Mouse (Mus musculus): Measurements from ENCODE around the gene Mtch1.

The Mtch1 gene

DNA sequence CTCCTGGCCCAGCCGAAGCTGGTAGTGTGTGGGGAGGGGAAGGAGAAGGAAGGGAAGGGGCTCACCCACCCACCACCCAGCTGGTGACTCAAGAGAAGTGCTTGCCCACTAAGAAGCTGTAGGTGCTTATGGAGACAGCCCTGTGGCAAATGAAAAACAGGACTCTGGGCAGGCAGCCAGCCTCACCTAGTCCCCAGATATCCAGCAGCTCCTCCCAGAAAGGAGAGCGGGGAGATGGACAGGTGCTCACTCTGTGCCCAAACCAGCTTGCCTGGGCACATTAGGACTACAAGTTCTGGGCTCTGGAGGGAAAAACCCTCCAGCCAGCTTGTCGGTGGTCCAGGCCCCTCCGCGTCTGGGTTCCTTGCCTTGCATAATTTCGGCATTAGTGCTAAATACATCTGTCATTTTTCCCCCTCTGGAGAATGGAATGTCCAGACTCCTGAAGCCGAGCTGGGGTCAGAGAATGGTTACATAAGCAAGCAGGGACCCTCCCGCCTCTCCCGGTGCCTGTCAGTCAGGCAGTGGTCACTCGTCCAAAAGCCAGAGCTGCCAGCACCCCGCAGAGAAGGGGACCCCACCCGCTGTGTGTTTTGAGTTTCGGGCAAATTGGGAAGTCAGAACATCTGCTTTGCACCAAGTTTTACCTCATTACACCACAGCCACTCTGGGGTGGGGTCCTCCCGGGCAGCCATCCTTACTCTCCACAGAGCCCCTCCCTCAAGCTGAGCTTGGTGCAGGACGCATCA, 42.5 kb downstream of the Mtch1 start:
- peak in 1 of 2 experiments; percentile 61 for DNase-seq

DNA sequence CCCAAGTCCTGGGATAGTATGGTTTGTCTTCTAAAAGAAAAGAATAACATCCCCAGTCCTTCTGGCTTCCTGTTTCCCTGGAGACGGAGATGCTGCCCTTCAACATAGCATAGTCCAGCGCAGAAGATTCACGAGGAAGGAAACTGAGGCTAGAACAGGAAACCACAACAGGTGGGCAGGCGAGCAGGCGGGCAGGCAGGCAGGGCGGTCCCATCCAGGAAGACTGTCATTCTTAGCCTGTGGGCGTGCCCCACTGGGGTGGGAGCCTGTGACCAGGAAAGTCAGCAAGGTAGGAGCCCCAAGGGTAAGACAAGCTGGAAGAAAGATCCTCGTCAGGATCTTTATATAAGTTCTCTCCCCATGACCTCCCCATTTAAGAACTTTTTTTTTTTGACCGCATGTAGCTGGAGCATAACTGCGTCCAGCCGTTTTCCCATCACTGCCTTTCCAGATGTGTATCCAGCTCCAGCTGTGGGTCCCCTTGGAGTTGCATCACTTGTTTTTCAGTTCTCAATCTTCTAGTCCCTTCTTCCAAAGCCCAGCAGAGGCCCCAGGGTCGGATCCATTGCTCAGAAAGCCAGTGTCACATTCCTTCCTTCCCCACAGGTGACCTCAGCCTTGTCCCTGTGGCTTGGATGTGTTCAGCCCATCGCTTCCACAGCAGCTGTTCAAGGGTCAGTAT, 43.2 kb downstream of the Mtch1 start:
- DNase-seq, result peak in 1 of 2 experiments; percentile 31

DNA sequence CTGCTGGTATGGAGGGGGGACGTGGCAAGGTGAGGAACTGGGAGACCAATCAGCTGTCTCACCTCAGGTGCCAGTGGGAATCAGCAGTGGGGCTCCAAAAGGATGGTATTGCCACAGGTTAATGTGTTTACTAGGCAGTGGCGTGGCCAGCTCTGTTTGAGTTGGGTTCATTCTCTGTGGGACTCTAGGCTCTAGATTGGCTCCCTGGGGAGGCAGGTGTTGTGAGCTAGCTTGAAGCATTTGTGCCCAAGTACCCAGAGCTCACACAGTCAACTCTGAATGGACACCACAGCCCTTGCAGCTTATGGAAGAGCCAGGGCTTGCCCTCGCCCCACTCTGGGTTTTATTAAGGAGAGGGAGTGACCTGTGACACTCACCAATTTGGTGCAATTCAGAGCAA, 43.9 kb downstream of the Mtch1 start:
- DNase-seq, result no peak

DNA sequence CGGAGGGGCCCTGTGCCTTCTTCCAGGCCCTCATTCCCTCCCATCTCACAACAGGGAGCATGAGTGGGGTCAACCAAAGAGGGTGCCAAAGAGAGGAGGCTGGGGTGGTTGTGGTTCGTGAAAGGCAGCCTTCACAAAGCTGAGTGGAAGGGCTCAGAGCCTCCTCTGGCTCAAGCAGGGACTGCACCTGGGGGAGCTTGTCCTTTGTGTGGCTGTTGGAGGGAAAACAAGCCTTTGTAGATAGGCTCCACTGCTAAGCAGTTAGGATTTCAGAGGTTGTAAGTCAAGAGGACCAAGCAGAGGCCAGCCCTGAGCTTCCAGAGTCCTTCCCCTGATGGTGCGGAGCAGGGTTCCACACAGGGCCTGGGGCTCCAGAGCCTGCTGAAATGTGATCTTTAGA, 44.6 kb downstream of the Mtch1 start:
- peak in 1 of 2 experiments; percentile 74 for DNase-seq

DNA sequence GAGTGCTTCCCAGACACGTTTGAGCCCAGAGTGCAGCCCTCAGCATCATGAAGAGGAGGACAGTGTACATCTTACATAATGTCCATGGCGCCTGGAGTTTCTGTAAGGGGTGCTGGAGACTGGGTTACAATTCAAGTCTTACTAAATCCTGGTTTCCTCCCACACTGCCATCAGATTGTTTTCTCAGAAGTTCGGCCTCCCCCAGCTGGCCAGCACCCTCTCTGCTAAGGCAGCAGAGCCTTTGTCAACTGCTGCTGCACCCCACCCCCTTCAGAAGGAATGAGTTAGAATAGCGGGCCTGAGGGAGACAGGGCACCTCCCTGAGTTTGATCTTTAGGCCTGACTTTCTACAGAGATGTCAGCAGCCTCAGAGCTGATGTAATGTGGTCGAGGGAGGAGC, 45.6 kb downstream of the Mtch1 start:
- peak in 1 of 2 experiments; percentile 72 for DNase-seq

DNA sequence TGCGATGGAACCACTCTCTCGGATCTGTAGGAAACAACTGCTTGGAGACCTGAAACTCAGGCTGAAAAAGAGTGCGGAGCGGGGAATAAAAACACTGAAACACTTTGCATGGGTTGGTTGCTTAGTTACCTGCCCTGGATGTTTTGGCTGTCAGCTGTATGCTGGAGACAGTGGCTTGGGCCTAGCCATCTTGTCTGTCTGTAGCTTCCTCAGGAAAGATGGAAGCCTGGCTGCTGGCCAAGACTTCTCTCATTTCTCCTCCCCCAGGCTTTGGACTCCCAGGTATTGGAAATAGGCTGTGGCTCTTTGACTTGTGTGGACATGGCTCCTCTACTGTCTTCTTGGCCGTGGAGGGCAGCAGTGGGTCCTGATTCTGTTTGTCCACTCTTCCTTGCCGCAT, 46.3 kb downstream of the Mtch1 start:
- DNase-seq, result peak in 1 of 2 experiments; percentile 41

DNA sequence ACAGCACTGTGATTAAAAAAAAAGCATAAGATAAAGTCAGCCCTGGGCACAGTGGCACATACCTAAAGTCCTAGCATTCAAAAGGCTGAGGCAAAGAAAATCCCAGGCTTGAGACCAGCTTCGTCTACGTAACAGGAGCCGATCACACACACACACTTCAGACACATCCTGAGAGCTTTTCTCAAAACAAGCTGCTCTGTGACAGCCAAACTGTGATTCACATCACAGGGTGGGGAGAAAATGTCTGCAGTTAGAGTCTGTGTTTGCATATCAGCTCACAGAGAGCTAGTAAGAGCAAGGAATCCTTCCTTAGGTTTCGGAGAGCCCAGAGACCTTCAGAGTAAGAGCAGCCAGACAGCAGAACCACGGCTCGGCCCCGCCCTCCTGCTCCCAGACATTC, 46.8 kb downstream of the Mtch1 start:
- DNase-seq, result no peak

DNA sequence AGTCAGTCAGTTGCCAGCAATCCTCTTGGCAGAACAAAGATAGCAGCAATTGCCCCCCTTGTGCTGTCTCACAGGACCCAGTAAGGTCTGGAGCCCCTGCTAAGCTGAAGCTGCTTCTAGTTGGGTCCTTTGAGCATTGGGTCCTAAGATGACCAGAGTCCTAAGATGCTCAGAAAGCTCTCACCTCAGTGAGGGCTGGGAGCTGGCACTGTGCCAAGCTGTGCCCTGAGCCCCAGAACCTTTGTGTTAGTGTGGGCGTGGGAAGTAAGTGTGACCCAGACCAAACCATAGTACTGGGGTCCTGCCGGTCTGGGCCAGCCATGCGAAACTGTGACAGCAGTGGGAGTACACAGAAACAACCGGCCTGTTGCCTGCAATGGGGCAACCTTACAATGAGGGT, 48.5 kb downstream of the Mtch1 start:
- peak; percentile 56 to 67 for DNase-seq

DNA sequence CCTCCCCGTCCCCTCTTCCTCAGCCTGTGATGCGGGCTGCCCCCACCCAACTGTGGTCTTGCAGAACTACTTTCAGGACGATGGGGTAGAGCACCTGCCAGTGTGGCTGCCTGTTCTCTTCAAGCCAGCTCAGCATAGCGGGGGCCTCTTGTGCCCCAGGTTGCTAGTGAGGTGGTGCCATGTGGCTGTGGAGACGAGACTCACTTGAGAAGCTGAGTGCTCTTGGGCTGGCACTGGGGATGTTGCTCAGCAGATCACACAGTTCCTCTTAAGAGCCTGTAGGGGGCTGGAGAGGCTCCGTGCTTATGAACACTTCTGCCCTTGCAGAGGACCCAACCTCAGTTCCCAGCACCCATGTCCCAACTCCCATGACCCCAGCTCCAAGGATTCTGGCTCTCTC, 49.9 kb downstream of the Mtch1 start:
- DNase-seq, result peak in 1 of 2 experiments; percentile 36

DNA sequence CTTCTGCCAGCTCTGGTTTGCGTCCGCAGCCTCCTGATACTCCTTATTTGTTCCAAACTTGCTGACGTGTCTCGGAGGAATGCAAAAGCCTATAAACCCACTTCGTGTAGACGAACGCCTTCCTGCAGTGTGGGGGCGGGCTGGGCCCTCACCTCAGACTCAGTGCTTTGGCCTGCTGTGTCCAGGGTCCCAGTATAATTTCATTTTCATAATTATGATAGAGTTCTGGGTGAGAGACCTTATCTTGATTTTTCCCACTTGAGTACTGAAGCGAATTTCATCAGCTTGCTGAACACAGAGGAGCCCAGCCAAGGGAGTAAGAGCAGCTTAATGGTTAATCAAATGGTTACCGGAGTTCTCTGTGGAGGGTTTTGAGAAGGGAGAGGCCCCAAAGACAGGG, 50.4 kb downstream of the Mtch1 start:
- DNase-seq, result peak in 1 of 2 experiments; percentile 50

DNA sequence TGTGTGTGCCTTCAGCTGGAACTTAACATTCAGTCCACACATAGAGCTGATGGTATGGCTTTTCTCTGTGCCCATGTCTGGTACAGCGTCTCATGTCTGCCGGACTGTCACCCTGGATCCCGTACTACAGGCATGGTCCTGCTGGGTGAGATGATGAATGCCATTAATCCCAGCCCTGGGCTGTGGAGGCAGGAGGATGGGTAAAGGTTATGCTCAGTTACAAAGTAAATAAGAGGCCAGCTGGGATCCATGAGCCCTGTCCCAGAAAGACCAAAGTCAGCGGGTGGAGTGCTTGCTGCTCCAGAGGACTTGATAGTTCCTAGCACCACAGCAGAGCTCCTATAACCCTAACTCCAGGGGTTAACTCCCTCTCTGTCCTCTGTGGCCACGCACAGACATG, 51.9 kb downstream of the Mtch1 start:
- DNase-seq, result peak in 1 of 2 experiments; percentile 48

DNA sequence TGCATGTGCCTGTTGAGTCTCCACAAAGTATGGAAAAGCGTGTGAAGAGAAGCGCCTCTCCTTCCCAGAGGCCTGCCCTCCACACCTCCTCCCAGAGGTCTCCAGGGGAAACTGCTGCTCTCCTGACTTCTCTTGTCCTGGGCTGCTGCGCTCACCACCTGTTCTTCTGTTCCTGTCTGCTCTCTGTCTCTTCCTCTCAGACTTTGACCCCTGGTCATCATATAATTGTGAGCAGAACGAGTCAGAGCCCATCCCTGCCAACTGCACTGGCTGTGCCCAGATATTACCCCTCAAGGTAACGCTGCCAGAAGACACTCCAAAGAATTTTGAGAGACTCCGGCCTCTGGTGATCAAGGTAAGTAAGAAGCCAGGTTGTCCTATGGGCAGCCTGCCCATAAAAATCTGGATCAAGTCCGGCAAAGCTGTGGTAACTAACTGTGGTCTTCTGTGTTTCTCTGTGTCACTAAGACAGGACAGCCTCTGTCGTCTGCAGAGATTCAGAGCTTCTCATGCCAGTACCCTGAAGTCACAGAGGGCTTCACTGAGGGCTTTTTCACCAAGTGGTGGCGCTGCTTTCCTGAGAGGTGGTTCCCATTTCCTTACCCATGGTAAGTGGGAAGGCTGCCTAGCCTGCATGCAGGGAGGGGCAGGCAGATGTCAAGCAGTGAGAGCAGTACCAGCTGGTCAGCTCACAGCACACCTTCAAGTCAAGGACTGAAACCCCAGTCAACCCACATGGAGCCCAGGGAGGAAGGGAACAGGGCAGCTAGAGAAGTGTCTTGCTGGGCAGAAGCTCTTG, 53.7 kb downstream of the Mtch1 start:
- DNase-seq, result peak; percentile 72 to 79

DNA sequence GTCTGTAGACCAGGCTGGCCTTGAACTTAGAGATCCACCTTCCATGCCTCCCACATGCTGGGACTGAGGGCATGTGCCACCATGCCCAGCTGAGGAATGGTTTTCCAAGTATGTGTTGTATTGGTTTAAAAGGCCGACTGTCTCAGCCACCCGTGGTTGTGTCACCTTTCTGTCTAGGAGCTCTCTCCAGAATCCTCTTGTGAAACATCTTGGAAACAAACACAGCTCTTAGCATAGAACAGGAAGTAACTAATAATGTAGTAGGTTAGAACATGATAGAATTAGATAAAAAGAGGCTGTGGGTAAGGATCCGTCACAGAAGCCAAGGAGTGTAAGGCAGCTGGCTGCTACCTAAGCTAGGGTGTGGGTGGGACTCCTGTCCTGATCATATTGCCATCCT, 54.7 kb downstream of the Mtch1 start:
- no peak for DNase-seq

DNA sequence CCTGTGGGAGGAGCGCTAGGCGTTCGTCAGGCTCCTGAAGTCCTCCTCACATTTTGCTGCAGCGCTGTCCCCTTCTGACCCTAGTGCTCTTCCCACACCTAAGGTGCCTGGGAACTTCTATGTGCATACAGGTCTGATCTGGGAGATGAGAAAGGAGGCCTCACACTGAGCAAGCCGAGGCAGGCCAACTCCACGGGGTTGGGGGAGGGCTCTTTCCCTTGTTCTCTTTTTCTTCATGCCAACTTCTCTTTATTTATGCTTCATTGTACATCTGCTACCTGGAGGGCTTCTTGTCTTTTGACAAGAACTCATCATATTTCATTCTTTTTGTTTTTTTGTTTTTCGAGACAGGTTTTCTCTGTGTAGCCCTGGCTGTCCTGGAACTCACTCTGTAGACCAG, 55.9 kb downstream of the Mtch1 start:
- no peak for DNase-seq

DNA sequence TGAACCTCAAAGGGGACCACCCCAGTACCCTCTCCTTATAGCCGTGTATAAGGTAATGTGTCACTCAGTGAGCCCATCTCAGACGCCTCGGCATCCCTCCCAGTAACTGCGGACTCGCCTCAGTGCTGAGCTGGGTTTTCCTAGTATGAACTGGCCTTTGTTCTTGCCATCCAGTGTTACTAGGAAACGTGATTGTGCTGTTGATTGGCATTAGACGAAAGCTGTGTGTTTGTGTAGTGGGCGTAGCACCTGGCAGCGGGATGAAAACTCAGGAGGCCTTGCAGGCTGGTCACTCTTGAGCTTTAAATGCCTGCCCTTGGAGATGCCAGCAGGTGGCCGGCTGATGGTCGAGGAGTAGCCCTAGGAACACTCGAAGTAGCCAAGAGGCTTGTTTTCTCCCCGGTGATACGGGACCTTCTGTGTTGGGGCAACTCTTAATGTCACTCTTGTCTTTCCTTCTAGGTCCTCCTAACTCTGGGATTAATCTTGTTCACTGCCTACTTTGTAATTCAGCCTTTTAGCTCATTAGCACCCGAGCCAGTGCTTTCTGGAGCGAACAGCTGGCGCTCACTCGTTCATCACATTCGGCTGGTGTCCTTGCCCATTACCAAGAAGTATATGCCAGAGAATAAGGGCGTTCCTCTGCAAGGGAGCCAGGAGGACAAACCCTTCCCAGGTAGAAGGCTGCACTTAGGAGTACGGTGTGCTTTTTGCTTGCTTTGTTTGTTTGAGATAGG, 65.3 kb downstream of the Mtch1 start:
- DNase-seq, result no peak
